Mouse (Mus musculus) limb, embryonic 13.5 days (tissue): ENCODE measurements around the gene Plin3. TPM values are rescaled to one million over a fixed set of nuclear protein-coding genes. Genes with fewer than 3 reads are reported as not detected.

Source experiments
- ATAC-seq: fragments of 200-750 bp; cut with Nextera tagmentation; 2 replicates; pipeline ENCODE4 v1.8.0; 2017; ENCODE audit warnings: low read depth, moderate number of reproducible peaks, moderate TSS enrichment; ENCODE audit not compliant: low FRiP score
- H3K27ac ChIP-seq: fragments of 300-500 bp; sonication (generic); 2 replicates; pipeline ENCODE4 v1.5.1; 2015; ENCODE audit warnings: inconsistent platforms, mild to moderate bottlenecking, moderate library complexity
- H3K27me3 ChIP-seq: fragments of 300-500 bp; sonication (generic); 2 replicates; pipeline ENCODE4 v1.6.1; 2015; ENCODE audit warnings: mild to moderate bottlenecking, inconsistent platforms
- H3K36me3 ChIP-seq: fragments of 300-500 bp; sonication (generic); 2 replicates; pipeline ENCODE4 v1.6.1; 2015; ENCODE audit warnings: inconsistent platforms, mild to moderate bottlenecking, moderate library complexity
- H3K4me1 ChIP-seq: fragments of 300-500 bp; sonication (generic); 2 replicates; pipeline ENCODE4 v1.6.1; 2015; ENCODE audit warnings: inconsistent platforms
- H3K4me2 ChIP-seq: fragments of 300-500 bp; sonication (generic); replicated peaks from 2 replicates; pipeline ENCODE4 v1.6.1; 2015; ENCODE audit warnings: inconsistent platforms, mild to moderate bottlenecking, moderate library complexity
- H3K4me3 ChIP-seq: fragments of 300-500 bp; sonication (generic); 2 replicates; pipeline ENCODE4 v1.5.1; 2015; ENCODE audit warnings: moderate library complexity, mild to moderate bottlenecking, inconsistent platforms
- H3K9ac ChIP-seq: fragments of 300-500 bp; sonication (generic); 2 replicates; pipeline ENCODE4 v1.6.1; 2015; ENCODE audit warnings: mild to moderate bottlenecking, inconsistent platforms
- H3K9me3 ChIP-seq: fragments of 300-500 bp; sonication (generic); 2 replicates; pipeline ENCODE4 v1.6.1; 2016; ENCODE audit warnings: inconsistent platforms
- WGBS: fragments of 180-500 bp; shearing (Covaris S2); methylation state at CpG from one replicate; pipeline ENCODE4 v1.1.7; 2015; 5-methylcytosine and 5-hydroxymethylcytosine counted together
- polyA plus RNA-seq: library from polyadenylated mRNA; unstranded; fragments of >200 nt; fragmentation: Nextera tagmentation; extraction: Ambion mirVana; gene quantifications from 2 replicates; pipeline ENCODE4 v1.2.1, GENCODE M21; 2015

The Plin3 gene
- polyA plus RNA-seq, 1 experiment from 2014 or later: 78.1 TPM

DNA sequence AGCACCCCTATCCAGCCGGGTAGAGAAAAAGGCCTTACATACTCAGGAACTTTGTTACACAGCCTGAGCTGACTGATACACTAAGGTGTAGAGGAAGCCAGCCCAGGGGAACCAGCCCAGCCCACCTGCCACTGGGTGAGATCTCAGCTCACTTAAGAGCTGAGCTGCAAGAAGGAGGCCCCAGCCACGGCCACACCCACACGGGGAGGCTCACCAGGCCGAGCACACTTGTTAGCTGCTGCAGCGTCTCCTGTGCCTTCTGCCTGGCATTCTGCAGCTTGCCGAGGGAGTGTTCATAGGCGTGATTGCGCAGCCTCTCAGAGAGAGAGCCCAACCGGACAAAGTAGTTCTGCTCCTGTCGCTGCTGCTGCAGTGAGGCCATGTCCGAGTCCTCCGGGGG, 11.5 kb downstream of the Plin3 start:
- peaks cover 71% of the 10 kb centered on the region for H3K36me3 ChIP-seq
- H3K9me3 ChIP-seq: no peaks in the 10 kb centered on the region
- no peak overlapping the region for H3K4me3 ChIP-seq
- ATAC-seq: no peak
- WGBS: 91% methylated on average over 12 of the region's 12 CpGs
- H3K9ac ChIP-seq: 0 out of 2 replicates have a peak overlapping the region, but pooled peaks have one; percentile 19
- H3K27ac ChIP-seq: 0 out of 2 replicates have a peak overlapping the region, but pooled peaks have one; percentile 28
- H3K4me1 ChIP-seq: peaks cover 10% of the 10 kb centered on the region
- H3K27me3 ChIP-seq: no peaks in the 10 kb centered on the region
- no peak overlapping the region for H3K4me2 ChIP-seq

DNA sequence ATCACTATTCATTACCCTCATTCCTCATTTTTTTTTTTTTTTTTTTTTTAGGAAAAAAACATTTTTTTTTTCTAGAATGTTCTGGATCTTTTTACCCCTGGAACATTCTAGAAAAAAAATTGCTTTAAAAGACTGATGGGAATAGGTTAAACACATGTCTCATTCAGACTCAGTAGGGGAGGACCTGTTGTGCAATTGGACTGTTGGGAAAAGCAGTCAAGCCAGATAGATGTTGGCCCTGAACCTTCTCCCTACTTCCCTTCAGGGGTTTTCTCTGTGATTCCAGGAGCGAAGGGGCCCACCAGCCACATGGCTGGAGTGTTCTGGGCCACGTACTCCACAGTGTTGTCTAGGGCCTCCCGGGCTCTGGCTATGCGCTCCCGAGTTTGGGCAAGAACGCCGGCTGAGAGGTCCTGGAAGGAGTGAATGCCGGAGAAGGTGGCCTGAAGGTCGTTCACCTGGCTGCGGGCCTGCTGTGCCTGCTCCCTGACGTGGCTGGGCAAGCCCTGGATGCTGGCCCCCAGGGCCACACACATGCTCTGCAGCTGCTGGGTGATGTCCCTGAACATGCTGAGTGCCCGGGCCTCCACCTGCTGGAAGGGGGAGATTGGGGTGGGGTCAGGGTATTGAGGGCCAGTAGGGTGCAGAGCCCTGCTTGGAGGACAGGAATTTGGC, 13.1 kb downstream of the Plin3 start:
- Histone ChIP-seq H3K36me3 (peaks cover 55% of the 10 kb centered on the region), H3K4me1 (peaks cover 14% of the 10 kb centered on the region), H3K9me3 (no peaks in the 10 kb centered on the region), H3K27me3 (no peaks in the 10 kb centered on the region), H3K27ac (no peak overlapping the region), H3K9ac (no peak overlapping the region), H3K4me3 (no peak overlapping the region), H3K4me2 (no peak overlapping the region)
- 80% methylated on average over 12 of the region's 12 CpGs for WGBS
- no peak for ATAC-seq

DNA sequence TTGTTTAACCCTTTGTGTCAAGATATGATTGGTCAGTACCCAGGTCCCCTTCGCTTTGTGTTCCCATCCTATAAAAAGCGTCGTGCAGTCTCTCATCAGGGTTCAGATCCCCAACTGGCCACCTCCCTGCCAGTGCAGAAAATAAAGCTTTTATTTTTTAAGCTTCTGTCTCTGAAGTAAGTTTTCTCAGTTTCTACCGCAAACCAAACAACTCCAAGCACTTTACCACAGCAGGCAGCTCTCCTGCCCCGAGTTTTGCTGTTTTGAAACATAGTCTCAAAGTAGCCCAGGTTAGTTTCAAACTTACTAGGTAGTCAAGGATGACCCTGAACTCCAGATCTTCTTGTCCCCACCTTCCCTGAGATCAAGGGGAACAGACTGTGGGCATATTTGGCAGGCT, 14.3 kb downstream of the Plin3 start:
- 90% methylated on average over 5 of the region's 5 CpGs for WGBS
- peaks cover 50% of the 10 kb centered on the region for H3K36me3 ChIP-seq
- H3K27ac ChIP-seq: no peak overlapping the region
- no peaks in the 10 kb centered on the region for H3K9me3 ChIP-seq
- H3K27me3 ChIP-seq: no peaks in the 10 kb centered on the region
- no peak for ATAC-seq
- no peak overlapping the region for H3K4me2 ChIP-seq
- H3K4me1 ChIP-seq: peaks cover 14% of the 10 kb centered on the region
- no peak overlapping the region for H3K9ac ChIP-seq
- no peak overlapping the region for H3K4me3 ChIP-seq

DNA sequence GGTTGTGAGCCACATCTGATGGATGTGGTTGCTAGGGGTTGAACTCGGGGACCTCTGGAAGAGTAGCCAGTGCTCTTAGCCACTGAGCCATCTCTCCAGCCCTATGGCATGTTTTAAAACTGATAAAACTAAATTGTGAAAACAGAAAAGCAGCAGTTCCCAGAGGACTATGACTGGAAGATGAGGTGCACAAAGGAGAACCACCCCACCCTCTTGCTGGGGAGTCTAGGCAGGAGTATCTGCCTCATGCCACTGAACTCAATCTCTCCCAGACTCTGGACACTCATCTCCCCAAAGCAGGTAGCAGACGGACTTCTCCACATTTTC, 15.1 kb downstream of the Plin3 start:
- Histone ChIP-seq H3K9ac (0 out of 2 replicates have a peak overlapping the region, but pooled peaks have one; percentile 20), H3K27ac (peak overlapping the region; percentile 82; the same call in 1 of the 2 replicates), H3K9me3 (no peaks in the 10 kb centered on the region), H3K27me3 (no peaks in the 10 kb centered on the region), H3K4me3 (peak overlapping the region; percentile 60; the same call in 1 of the 2 replicates), H3K36me3 (peaks cover 46% of the 10 kb centered on the region), H3K4me1 (peaks cover 14% of the 10 kb centered on the region), H3K4me2 (peak overlapping the region; percentile 76)
- 41% methylated on average over 2 of the region's 2 CpGs for WGBS
- no peak; the same call in 1 of the 2 replicates for ATAC-seq

DNA sequence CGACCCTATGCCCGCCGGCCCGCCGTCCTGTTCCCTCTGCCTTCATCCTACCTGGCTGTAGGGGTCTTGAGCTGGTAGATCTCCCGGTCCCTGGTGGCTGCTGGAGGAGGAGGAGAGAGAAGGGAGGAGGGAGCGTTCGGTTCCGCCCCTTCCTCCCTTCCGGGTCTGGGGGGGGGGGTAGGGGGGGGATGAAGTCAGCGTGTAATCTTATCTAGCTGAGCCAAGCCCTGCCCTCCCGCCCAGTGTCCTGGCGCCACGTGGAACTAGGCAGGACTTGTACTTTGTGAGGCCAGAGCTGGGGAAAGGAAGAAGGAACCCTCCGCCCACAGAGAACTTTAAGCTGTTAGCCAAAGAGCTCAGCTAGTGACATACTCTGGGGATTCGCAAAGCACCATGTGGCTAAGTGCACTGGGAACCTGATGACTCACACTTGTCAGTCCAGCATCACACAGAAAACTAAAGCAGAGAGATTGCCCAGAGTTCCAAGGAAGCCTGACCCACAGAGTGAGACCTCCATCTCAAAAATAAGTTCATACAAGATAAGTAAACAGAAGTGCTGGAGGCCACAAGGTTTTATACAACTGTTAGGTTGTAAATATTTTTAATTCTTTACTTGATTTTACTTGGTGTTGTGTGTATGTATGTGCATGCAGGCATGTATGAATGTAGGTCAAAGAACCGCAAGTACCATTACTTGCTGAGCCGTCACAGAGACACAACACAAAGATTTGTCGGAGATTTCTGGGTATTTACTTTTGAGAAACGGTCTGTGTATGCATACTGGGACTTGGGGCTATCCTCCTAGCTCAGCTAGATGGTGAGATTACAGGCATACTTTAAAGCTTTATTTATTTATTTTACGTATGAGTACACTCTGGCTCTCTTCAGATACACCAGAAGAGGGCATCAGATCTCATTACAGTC, 15.8 kb downstream of the Plin3 start, which contains the start of gene Ticam1:
Ticam1 (minus strand) TSS at position 144 of the 924 bp plus-strand sequence.
- Histone ChIP-seq H3K9me3 (no peaks in the 10 kb centered on the region), H3K4me1 (peaks cover 14% of the 10 kb centered on the region), H3K4me3 (peak within 1 kb of the TSS; percentile 60), H3K4me2 (peak within 1 kb of the TSS; percentile 76), H3K27ac (peak within 1 kb of the TSS; percentile 82), H3K36me3 (peaks cover 47% of the 10 kb centered on the region), H3K9ac (peak within 1 kb of the TSS; percentile 80), H3K27me3 (no peaks in the 10 kb centered on the region)
- peak; percentile 93 for ATAC-seq
- 6% methylated on average over 21 of the region's 21 CpGs for WGBS

DNA sequence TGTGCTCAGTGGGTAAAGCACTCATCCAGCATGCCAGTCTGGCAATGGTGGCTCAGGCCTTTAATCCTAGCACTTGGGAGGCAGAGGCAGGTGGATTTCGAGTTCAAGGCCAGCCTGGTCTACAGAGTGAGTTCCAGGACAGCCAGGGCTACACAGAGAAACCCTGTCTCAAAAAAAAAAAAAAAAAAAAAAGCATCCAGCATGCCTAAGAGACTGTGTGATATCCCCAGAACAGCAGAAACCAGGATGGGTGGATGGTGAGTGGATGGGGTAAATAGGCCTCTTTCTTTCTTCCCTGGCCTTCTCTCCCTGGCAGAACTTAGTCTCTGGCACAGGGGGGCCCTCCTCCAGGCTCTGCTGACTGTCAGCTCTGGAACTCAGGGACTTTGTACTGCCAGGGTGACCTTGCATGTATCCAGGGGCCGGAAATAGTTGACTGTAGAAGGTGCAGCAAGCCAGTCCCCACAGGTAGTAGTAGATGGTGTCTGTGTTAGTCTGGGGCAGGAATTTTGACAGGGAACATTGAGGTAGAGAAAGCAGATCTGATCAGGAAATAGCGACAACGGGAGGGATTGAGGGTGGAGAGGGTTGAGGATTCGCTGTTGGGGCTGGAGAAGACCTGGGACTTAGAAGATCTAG, 16.7 kb downstream of the Plin3 start:
- H3K4me2 ChIP-seq: peak overlapping the region; percentile 76
- peak overlapping the region; percentile 82 for H3K27ac ChIP-seq
- H3K4me1 ChIP-seq: peaks cover 14% of the 10 kb centered on the region
- ATAC-seq: no peak
- H3K4me3 ChIP-seq: peak overlapping the region; percentile 60
- H3K36me3 ChIP-seq: peaks cover 47% of the 10 kb centered on the region
- no peaks in the 10 kb centered on the region for H3K9me3 ChIP-seq
- WGBS: 36% methylated on average over 5 of the region's 5 CpGs
- H3K9ac ChIP-seq: peak overlapping the region; percentile 80
- H3K27me3 ChIP-seq: no peaks in the 10 kb centered on the region

DNA sequence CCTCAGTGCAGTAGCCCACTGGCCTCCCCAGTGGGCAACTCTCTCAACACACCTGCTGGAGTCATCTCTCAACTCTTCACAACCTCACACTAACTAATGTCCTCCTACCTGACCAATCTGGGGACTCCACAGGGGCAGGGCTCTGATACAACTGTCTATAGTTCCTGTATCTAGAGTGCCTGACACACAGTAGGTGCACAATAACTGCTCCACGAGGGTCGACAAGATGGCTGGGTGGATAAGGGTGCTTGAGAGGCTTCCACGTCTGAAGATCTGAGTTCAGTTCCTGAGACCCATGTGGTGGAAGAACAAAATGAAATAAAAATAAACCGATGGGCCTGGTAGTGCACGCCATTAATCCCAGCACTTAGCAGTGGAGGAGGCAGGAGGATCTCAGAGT, 18.7 kb downstream of the Plin3 start:
- Histone ChIP-seq H3K27ac (no peak overlapping the region), H3K9me3 (no peaks in the 10 kb centered on the region), H3K9ac (no peak overlapping the region), H3K4me1 (peaks cover 19% of the 10 kb centered on the region), H3K4me2 (no peak overlapping the region), H3K4me3 (no peak overlapping the region), H3K27me3 (no peaks in the 10 kb centered on the region), H3K36me3 (peaks cover 48% of the 10 kb centered on the region)
- WGBS: 92% methylated on average over 5 of the region's 5 CpGs
- no peak for ATAC-seq

DNA sequence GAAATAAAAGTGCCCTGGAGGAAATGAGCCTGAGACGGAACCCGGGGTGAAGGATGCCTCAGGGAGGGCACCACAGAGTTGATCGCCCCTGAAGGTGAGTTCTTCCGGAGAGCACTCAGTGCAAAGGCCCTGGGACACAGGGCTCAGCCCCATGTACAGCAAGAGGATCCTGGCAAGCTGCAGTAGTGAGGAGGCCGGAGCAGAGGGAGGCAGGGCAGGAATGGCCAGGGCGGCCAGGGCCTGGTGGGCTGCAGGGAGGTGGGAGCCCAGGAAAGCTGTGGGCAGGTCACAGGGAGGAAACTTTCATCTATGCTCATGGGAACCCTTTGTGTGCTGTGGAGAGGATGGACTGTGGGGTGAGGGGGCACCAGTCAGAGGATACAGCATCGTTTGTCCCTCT, 19.2 kb downstream of the Plin3 start:
- WGBS: 83% methylated on average over 7 of the region's 7 CpGs
- peaks cover 19% of the 10 kb centered on the region for H3K4me1 ChIP-seq
- H3K9ac ChIP-seq: peak overlapping the region; percentile 27; the same call in 1 of the 2 replicates
- H3K36me3 ChIP-seq: peaks cover 45% of the 10 kb centered on the region
- ATAC-seq: no peak
- no peaks in the 10 kb centered on the region for H3K27me3 ChIP-seq
- no peaks in the 10 kb centered on the region for H3K9me3 ChIP-seq
- H3K4me3 ChIP-seq: no peak overlapping the region
- no peak overlapping the region for H3K27ac ChIP-seq
- H3K4me2 ChIP-seq: no peak overlapping the region

DNA sequence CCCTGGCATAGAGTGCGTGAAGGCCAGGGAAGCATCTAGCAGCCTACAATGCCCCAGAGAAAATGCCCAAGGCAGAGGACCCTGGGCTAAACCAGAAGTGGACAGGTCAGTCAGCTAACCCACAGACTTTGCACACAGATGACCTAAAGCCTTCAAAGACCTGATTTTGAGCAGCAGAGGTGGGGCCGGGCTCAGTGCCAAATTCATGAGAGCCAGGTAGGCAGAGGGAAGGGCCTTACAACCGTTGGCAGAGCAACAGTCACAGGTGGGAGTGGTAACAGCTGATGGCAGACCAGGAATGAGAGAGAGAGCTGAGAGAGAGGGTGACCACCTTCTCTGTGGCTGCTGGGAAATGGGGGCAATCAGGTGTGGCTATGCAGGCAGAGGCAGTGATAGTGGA, 20.0 kb downstream of the Plin3 start:
- 75% methylated on average over 3 of the region's 3 CpGs for WGBS
- Histone ChIP-seq H3K4me1 (peaks cover 17% of the 10 kb centered on the region), H3K27ac (no peak overlapping the region), H3K4me2 (no peak overlapping the region), H3K4me3 (no peak overlapping the region), H3K36me3 (peaks cover 37% of the 10 kb centered on the region), H3K27me3 (no peaks in the 10 kb centered on the region), H3K9me3 (no peaks in the 10 kb centered on the region), H3K9ac (no peak overlapping the region)
- no peak for ATAC-seq

DNA sequence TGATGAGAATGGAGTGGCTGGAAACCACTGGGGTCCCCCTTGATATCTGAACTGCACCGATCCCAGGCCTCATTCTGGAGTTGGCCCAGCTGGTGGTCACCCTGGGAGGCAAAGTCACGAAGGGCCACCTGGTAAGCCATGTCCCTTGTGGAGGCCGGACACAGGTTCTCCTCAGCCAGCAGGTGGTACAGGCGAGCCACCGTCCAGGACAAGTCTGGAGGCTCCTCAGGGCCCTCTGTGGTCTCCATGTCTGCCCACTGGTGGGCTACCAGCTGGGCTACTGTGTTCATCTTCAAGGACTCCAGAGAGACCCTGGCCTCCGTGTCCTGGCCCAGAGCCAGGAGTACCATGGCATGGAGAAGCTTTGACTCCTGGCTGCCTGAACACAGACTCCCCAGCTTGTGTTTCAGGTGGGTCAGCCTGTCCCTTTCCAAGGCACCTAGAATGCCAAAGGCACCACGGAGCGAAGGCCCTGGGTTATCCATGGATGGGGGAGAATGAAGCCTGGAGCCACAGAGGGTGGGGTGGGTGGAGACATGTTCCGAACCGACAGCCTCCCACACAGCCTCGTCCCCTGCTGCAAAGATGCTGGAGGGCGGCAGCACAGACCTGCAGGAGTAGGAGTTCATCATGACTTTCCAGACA, 20.9 kb downstream of the Plin3 start:
- WGBS: 85% methylated on average over 12 of the region's 12 CpGs
- no peak overlapping the region for H3K4me2 ChIP-seq
- peaks cover 37% of the 10 kb centered on the region for H3K36me3 ChIP-seq
- no peaks in the 10 kb centered on the region for H3K27me3 ChIP-seq
- H3K9ac ChIP-seq: no peak overlapping the region
- no peak overlapping the region for H3K4me3 ChIP-seq
- no peak overlapping the region for H3K27ac ChIP-seq
- peaks cover 9% of the 10 kb centered on the region for H3K4me1 ChIP-seq
- no peak for ATAC-seq
- H3K9me3 ChIP-seq: no peaks in the 10 kb centered on the region

DNA sequence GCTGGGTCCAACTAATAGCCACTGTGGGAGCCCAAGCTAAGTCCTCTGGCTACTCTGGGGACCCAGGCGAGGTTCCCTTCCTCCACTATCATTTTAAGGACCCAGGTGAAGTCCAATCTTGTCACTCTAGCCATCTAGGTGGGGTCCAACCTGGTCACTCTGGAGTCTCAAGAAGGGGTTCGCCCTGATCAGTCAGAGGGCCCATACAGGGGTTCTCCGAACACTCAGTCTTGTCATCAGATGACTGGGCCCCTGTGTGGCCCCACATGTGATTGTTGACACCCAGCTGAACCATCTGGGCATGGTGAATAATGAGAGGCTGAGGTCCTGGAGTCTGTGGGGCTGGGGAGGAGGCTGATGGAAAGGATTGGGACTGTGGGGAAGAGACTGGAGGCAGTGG, 22.9 kb downstream of the Plin3 start:
- 0 out of 2 replicates have a peak, but pooled peaks have one; percentile 3 for ATAC-seq
- peak overlapping the region; percentile 57 for H3K9ac ChIP-seq
- peaks cover 5% of the 10 kb centered on the region for H3K4me1 ChIP-seq
- H3K4me3 ChIP-seq: peak overlapping the region; percentile 46
- H3K36me3 ChIP-seq: peaks cover 44% of the 10 kb centered on the region
- WGBS: 76% methylated on average over 3 of the region's 3 CpGs
- H3K4me2 ChIP-seq: peak overlapping the region; percentile 75
- H3K9me3 ChIP-seq: no peaks in the 10 kb centered on the region
- no peaks in the 10 kb centered on the region for H3K27me3 ChIP-seq
- peak overlapping the region; percentile 63 for H3K27ac ChIP-seq
